Mouse (Mus musculus): ENCODE measurements at regions not wholly inside any gene's neighbourhood (a gene's known extent, or its start where the extent isn't known, plus 50 kb on each side); places are given as distances from the start of the nearest gene placed in this dataset.

DNA sequence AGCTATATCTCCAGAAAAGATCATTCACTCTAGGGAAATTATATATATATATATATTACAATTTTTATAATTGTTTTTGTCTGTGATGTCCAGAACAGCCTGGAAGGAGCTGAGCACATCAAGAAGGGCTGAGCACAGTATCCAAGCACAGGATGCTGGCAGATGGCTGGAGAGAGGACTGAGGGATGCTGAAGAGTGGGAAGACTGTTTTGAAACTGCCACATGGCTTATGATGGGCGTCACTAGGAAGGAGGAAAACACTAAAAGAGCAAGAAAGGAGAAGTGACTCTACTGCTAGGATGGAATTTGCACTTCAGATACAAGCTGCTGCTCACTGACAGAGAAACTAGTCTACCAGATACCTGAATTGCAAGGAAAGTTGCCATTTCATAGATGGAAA lies 50.4 kb upstream of the Atg10 start:
- WGBS, result 58% methylated on average over 1 of the region's 1 CpGs
- TF ChIP-seq CTCF (IDR thresholded peaks at IDR 0.05; ENCODE audit: insufficient read depth, low read length) (no peak), POLR2A (IDR thresholded peaks at IDR 0.05; ENCODE audit: borderline replicate concordance, extremely low read depth, low read depth, low read length) (no peak)
- DNase-seq, result no peak
- H3K4me1 ChIP-seq (ENCODE audit: control insufficient read depth, insufficient read depth, low read length), result no peaks in the 10 kb centered on the region
- H3K4me3 ChIP-seq (replicated peaks; ENCODE audit: extremely low read depth, low read depth, low read length), result no peak overlapping the region

- H3K4me3 ChIP-seq (replicated peaks; ENCODE audit: extremely low read depth, low read depth, low read length), result no peak overlapping the region
- DNase-seq, result peak; percentile 22
- TF ChIP-seq POLR2A (IDR thresholded peaks at IDR 0.05; ENCODE audit: borderline replicate concordance, extremely low read depth, low read depth, low read length) (no peak), CTCF (IDR thresholded peaks at IDR 0.05; ENCODE audit: insufficient read depth, low read length) (no peak)
- H3K4me1 ChIP-seq (ENCODE audit: control insufficient read depth, insufficient read depth, low read length), result no peaks in the 10 kb centered on the region
- 18% methylated on average over 6 of the region's 6 CpGs for WGBS
These were observed 50.8 kb upstream of the Atg10 start for GRCm38 (mm10) chr13:91274615-91275014.

GRCm38 (mm10) chr13:91279487-91279886 lies 55.7 kb upstream of the Atg10 start:
- H3K4me1 ChIP-seq (ENCODE audit: control insufficient read depth, insufficient read depth, low read length), result no peaks in the 10 kb centered on the region
- WGBS, result 81% methylated on average over 3 of the region's 3 CpGs
- no peak for TF ChIP-seq POLR2A (IDR thresholded peaks at IDR 0.05; ENCODE audit: borderline replicate concordance, extremely low read depth, low read depth, low read length)
- no peak for TF ChIP-seq CTCF (IDR thresholded peaks at IDR 0.05; ENCODE audit: insufficient read depth, low read length)
- DNase-seq, result no peak
- no peak overlapping the region for H3K4me3 ChIP-seq (replicated peaks; ENCODE audit: extremely low read depth, low read depth, low read length)

GRCm38 (mm10) chr13:91295552-91296170 lies 71.9 kb upstream of the Atg10 start:
- DNase-seq, result no peak
- H3K4me1 ChIP-seq (ENCODE audit: control insufficient read depth, insufficient read depth, low read length), result no peaks in the 10 kb centered on the region
- H3K4me3 ChIP-seq (replicated peaks; ENCODE audit: extremely low read depth, low read depth, low read length), result no peak overlapping the region
- TF ChIP-seq POLR2A (IDR thresholded peaks at IDR 0.05; ENCODE audit: borderline replicate concordance, extremely low read depth, low read depth, low read length) (no peak), CTCF (IDR thresholded peaks at IDR 0.05; ENCODE audit: insufficient read depth, low read length) (no peak)
- WGBS, result 67% methylated on average over 7 of the region's 7 CpGs

GRCm38 (mm10) chr13:91296521-91297160 lies 72.9 kb upstream of the Atg10 start:
- H3K4me1 ChIP-seq (ENCODE audit: control insufficient read depth, insufficient read depth, low read length), result no peaks in the 10 kb centered on the region
- no peak for DNase-seq
- 71% methylated on average over 5 of the region's 5 CpGs for WGBS
- TF ChIP-seq CTCF (IDR thresholded peaks at IDR 0.05; ENCODE audit: insufficient read depth, low read length), result no peak
- no peak for TF ChIP-seq POLR2A (IDR thresholded peaks at IDR 0.05; ENCODE audit: borderline replicate concordance, extremely low read depth, low read depth, low read length)
- H3K4me3 ChIP-seq (replicated peaks; ENCODE audit: extremely low read depth, low read depth, low read length), result no peak overlapping the region

GRCm38 (mm10) chr13:91301849-91302248 lies 78.1 kb upstream of the Atg10 start:
- no peak for DNase-seq
- 86% methylated on average over 1 of the region's 1 CpGs for WGBS

GRCm38 (mm10) chr13:91305697-91306405 lies 82.1 kb upstream of the Atg10 start:
- DNase-seq, result no peak
- Histone ChIP-seq H3K4me3 (replicated peaks; ENCODE audit: extremely low read depth, low read depth, low read length) (no peak overlapping the region), H3K4me1 (ENCODE audit: control insufficient read depth, insufficient read depth, low read length) (no peaks in the 10 kb centered on the region)
- WGBS, result 50% methylated on average over 6 of the region's 6 CpGs
- TF ChIP-seq CTCF (IDR thresholded peaks at IDR 0.05; ENCODE audit: insufficient read depth, low read length) (no peak), POLR2A (IDR thresholded peaks at IDR 0.05; ENCODE audit: borderline replicate concordance, extremely low read depth, low read depth, low read length) (no peak)

More at GRCm38 (mm10) chr13:91301849-91302248, 78.1 kb upstream of the Atg10 start:
- no peaks in the 10 kb centered on the region for H3K4me1 ChIP-seq (ENCODE audit: control insufficient read depth, insufficient read depth, low read length)
- no peak for TF ChIP-seq POLR2A (IDR thresholded peaks at IDR 0.05; ENCODE audit: borderline replicate concordance, extremely low read depth, low read depth, low read length)
- TF ChIP-seq CTCF (IDR thresholded peaks at IDR 0.05; ENCODE audit: insufficient read depth, low read length), result no peak
- H3K4me3 ChIP-seq (replicated peaks; ENCODE audit: extremely low read depth, low read depth, low read length), result no peak overlapping the region

DNA sequence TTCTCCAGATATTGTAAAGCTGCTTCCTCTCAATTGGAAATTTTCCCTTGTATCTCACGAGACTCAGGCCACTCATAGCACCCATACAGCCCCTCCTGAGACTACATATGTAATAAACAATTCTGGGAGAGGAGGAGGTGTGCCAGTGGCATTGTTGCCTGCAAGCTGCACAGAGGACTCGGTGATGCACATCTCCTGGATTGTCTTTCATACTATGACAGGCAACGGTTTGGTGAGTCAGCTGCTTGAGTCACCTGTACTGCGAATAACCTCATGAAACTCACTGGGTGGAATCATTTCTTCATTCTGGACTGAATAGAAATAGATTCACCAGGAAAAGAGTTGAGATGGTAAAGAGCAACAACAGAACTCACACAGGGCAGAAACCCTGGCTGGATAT lies 82.8 kb upstream of the Atg10 start:
- WGBS, result 71% methylated on average over 4 of the region's 4 CpGs
- no peak for DNase-seq
- Histone ChIP-seq H3K4me3 (replicated peaks; ENCODE audit: extremely low read depth, low read depth, low read length) (no peak overlapping the region), H3K4me1 (ENCODE audit: control insufficient read depth, insufficient read depth, low read length) (no peaks in the 10 kb centered on the region)
- no peak for TF ChIP-seq CTCF (IDR thresholded peaks at IDR 0.05; ENCODE audit: insufficient read depth, low read length)
- no peak for TF ChIP-seq POLR2A (IDR thresholded peaks at IDR 0.05; ENCODE audit: borderline replicate concordance, extremely low read depth, low read depth, low read length)

- TF ChIP-seq CTCF (IDR thresholded peaks at IDR 0.05; ENCODE audit: insufficient read depth, low read length) (no peak), POLR2A (IDR thresholded peaks at IDR 0.05; ENCODE audit: borderline replicate concordance, extremely low read depth, low read depth, low read length) (no peak)
- H3K4me1 ChIP-seq (ENCODE audit: control insufficient read depth, insufficient read depth, low read length), result no peaks in the 10 kb centered on the region
- 67% methylated on average over 5 of the region's 5 CpGs for WGBS
- H3K4me3 ChIP-seq (replicated peaks; ENCODE audit: extremely low read depth, low read depth, low read length), result no peak overlapping the region
- no peak for DNase-seq
These were observed 89.3 kb upstream of the Atg10 start for GRCm38 (mm10) chr13:91312905-91313571.

All from lung, adult 2 months (tissue).